Mouse (Mus musculus) kidney, postnatal 0 days (tissue): Measurements from ENCODE around the gene Abcc8. TPM values are rescaled to one million over a fixed set of nuclear protein-coding genes. Genes with fewer than 3 reads are reported as not detected.

ENCODE experiments used
- ATAC-seq: fragments of 200-750 bp; cut with Nextera tagmentation; replicated peaks from 2 replicates; pipeline ENCODE4 v1.8.0; 2017; ENCODE audit warnings: low read depth, moderate number of reproducible peaks, moderate TSS enrichment, moderate library complexity; ENCODE audit not compliant: low FRiP score
- DNase-seq: peaks from one replicate; pipeline ENCODE4 v3.0.0-alpha.2; 2016; ENCODE audit warnings: low spot score
- H3K27ac ChIP-seq: fragments of 300-500 bp; sonication (generic); 2 replicates; pipeline ENCODE4 v1.5.1; 2014; ENCODE audit warnings: mild to moderate bottlenecking
- H3K27me3 ChIP-seq: fragments of 300-500 bp; sonication (generic); 2 replicates; pipeline ENCODE4 v1.6.1; 2014; ENCODE audit warnings: low read length, mixed read lengths; ENCODE audit not compliant: insufficient read depth
- H3K36me3 ChIP-seq: fragments of 300-500 bp; sonication (generic); 2 replicates; pipeline ENCODE4 v1.6.1; 2014; ENCODE audit warnings: low read length, mixed read lengths; ENCODE audit not compliant: insufficient read depth
- H3K4me1 ChIP-seq: fragments of 300-500 bp; sonication (generic); replicated peaks from 2 replicates; pipeline ENCODE4 v1.6.1; 2014; ENCODE audit warnings: antibody characterized with exemption, low read length, mixed read lengths; ENCODE audit not compliant: insufficient read depth
- H3K4me2 ChIP-seq: fragments of 300-500 bp; sonication (generic); 2 replicates; pipeline ENCODE4 v1.6.1; 2014; ENCODE audit warnings: mild to moderate bottlenecking, low read length, moderate library complexity, mixed read lengths
- H3K4me3 ChIP-seq: fragments of 300-500 bp; sonication (generic); replicated peaks from 2 replicates; pipeline ENCODE4 v1.5.1; 2014; ENCODE audit warnings: low read depth, low read length
- H3K9ac ChIP-seq: fragments of 300-500 bp; sonication (generic); 2 replicates; pipeline ENCODE4 v1.6.1; 2014; ENCODE audit warnings: low read depth, low read length
- H3K9me3 ChIP-seq: fragments of 300-500 bp; sonication (generic); replicated peaks from 2 replicates; pipeline ENCODE4 v1.6.1; 2016; ENCODE audit warnings: low read length, inconsistent platforms, mixed read lengths
- CTCF ChIP-seq: IDR thresholded peaks from 2 replicates; pipeline ENCODE4 v1.5.1; 2016; ENCODE audit warnings: antibody characterized with exemption, low read depth, mild to moderate bottlenecking, moderate library complexity
- WGBS: fragments of 180-500 bp; shearing (Covaris S2); extraction: QIAGEN DNeasy Blood & Tissue Kit; methylation state at CpG from one replicate; pipeline ENCODE4 v1.1.7; 2014; 5-methylcytosine and 5-hydroxymethylcytosine counted together
- polyA plus RNA-seq: library from polyadenylated mRNA; unstranded; fragments of >200 nt; fragmentation: Nextera tagmentation; extraction: Ambion mirVana; gene quantifications from 2 replicates; pipeline ENCODE4 v1.2.1, GENCODE M21; 2015

Gene Abcc8
- polyA plus RNA-seq, 1 experiment from 2014 or later: 1.1 TPM

- DNase-seq: no peak
- Histone ChIP-seq H3K9me3 (no peaks in the 10 kb centered on the region), H3K9ac (no peak overlapping the region), H3K4me1 (no peaks in the 10 kb centered on the region), H3K4me3 (no peak overlapping the region), H3K36me3 (no peaks in the 10 kb centered on the region), H3K27me3 (no peaks in the 10 kb centered on the region), H3K27ac (no peak overlapping the region), H3K4me2 (no peak overlapping the region)
- WGBS: 80% methylated on average over 19 of the region's 19 CpGs
- TF ChIP-seq CTCF: no peak
- no peak for ATAC-seq
These were observed 81.5 kb downstream of the Abcc8 start for GRCm38 (mm10) chr7:46098221-46098918.

- H3K27ac ChIP-seq: no peak overlapping the region
- H3K27me3 ChIP-seq: no peaks in the 10 kb centered on the region
- ATAC-seq (no peak), DNase-seq (no peak)
- no peak overlapping the region for H3K4me3 ChIP-seq
- no peak overlapping the region for H3K9ac ChIP-seq
- no peaks in the 10 kb centered on the region for H3K9me3 ChIP-seq
- 46% methylated on average over 4 of the region's 4 CpGs for WGBS
- no peaks in the 10 kb centered on the region for H3K4me1 ChIP-seq
- no peak overlapping the region for H3K4me2 ChIP-seq
- H3K36me3 ChIP-seq: no peaks in the 10 kb centered on the region
- TF ChIP-seq CTCF: no peak
These were observed 82.5 kb downstream of the Abcc8 start for GRCm38 (mm10) chr7:46097319-46097783.

- H3K9me3 ChIP-seq: no peaks in the 10 kb centered on the region
- peak; percentile 93 for TF ChIP-seq CTCF
- H3K4me1 ChIP-seq: no peaks in the 10 kb centered on the region
- H3K27ac ChIP-seq: no peak overlapping the region
- 5% methylated on average over 4 of the region's 4 CpGs for WGBS
- no peak overlapping the region for H3K9ac ChIP-seq
- no peaks in the 10 kb centered on the region for H3K36me3 ChIP-seq
- H3K4me2 ChIP-seq: no peak overlapping the region
- peak; percentile 85 for DNase-seq
- H3K4me3 ChIP-seq: no peak overlapping the region
- H3K27me3 ChIP-seq: no peaks in the 10 kb centered on the region
- no peak for ATAC-seq
These were observed 83.7 kb downstream of the Abcc8 start for GRCm38 (mm10) chr7:46096136-46096535.

- 61% methylated on average over 8 of the region's 8 CpGs for WGBS
- no peak overlapping the region for H3K4me3 ChIP-seq
- H3K36me3 ChIP-seq: no peaks in the 10 kb centered on the region
- no peak overlapping the region for H3K27ac ChIP-seq
- no peak for TF ChIP-seq CTCF
- ATAC-seq (no peak), DNase-seq (no peak)
- H3K9me3 ChIP-seq: no peaks in the 10 kb centered on the region
- H3K4me1 ChIP-seq: no peaks in the 10 kb centered on the region
- no peaks in the 10 kb centered on the region for H3K27me3 ChIP-seq
- no peak overlapping the region for H3K9ac ChIP-seq
- no peak overlapping the region for H3K4me2 ChIP-seq
These were observed 87.0 kb downstream of the Abcc8 start for GRCm38 (mm10) chr7:46092803-46093202.

- H3K4me1 ChIP-seq: no peaks in the 10 kb centered on the region
- H3K4me3 ChIP-seq: no peak overlapping the region
- ATAC-seq (no peak), DNase-seq (no peak)
- no peaks in the 10 kb centered on the region for H3K9me3 ChIP-seq
- H3K9ac ChIP-seq: no peak overlapping the region
- no peak for TF ChIP-seq CTCF
- no peaks in the 10 kb centered on the region for H3K27me3 ChIP-seq
- no peak overlapping the region for H3K4me2 ChIP-seq
- 0 out of 2 replicates have a peak, but pooled peaks cover 8% of the 10 kb centered on the region for H3K36me3 ChIP-seq
- 83% methylated on average over 6 of the region's 6 CpGs for WGBS
- no peak overlapping the region for H3K27ac ChIP-seq
These were observed 91.6 kb downstream of the Abcc8 start for GRCm38 (mm10) chr7:46088241-46088640.

- Histone ChIP-seq H3K9me3 (no peaks in the 10 kb centered on the region), H3K27ac (no peak overlapping the region), H3K36me3 (peaks cover 22% of the 10 kb centered on the region; the same call in 1 of the 2 replicates), H3K27me3 (no peaks in the 10 kb centered on the region), H3K9ac (no peak overlapping the region), H3K4me2 (no peak overlapping the region), H3K4me1 (no peaks in the 10 kb centered on the region), H3K4me3 (no peak overlapping the region)
- DNase-seq (no peak), ATAC-seq (no peak)
- TF ChIP-seq CTCF: no peak
- 83% methylated on average over 6 of the region's 6 CpGs for WGBS
These were observed 93.5 kb downstream of the Abcc8 start for GRCm38 (mm10) chr7:46086378-46086777.
